Mouse (Mus musculus): ENCODE measurements at regions not wholly inside any gene's neighbourhood (a gene's known extent, or its start where the extent isn't known, plus 50 kb on each side); places are given as distances from the start of the nearest gene placed in this dataset.

DNA sequence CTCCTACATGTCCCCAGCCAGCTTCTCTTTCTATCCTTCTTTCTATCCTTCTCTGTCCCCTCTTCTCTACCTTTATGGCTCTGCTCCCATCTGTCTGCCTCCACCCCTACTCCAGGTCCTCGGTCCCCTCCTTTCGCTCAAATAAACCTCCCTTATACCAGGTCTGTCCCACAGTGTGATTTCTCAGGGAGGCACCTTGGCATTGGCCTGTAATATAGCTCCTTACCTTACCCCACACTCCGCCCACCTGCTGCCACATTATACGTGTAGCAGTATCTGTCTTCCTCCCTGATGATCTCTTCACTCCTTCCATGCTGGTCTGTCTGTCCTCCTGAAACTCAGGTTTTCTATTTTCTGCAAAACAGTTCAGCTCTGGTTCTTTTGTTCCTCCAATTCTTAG, 339.1 kb upstream of the Jmjd1c start:
- WGBS = 81% methylated on average over 4 of the region's 4 CpGs
- H3K4me1 ChIP-seq = no peaks in the 10 kb centered on the region
- no peak for ATAC-seq (ENCODE audit: low FRiP score, low read depth)
- no peak overlapping the region for H3K27ac ChIP-seq
- H3K4me3 ChIP-seq = no peak overlapping the region
- H3K9ac ChIP-seq = no peak overlapping the region
- H3K9me3 ChIP-seq = no peaks in the 10 kb centered on the region
- no peaks in the 10 kb centered on the region for H3K27me3 ChIP-seq (replicated peaks)
- no peaks in the 10 kb centered on the region for H3K36me3 ChIP-seq
- no peak overlapping the region for H3K4me2 ChIP-seq (replicated peaks)

DNA sequence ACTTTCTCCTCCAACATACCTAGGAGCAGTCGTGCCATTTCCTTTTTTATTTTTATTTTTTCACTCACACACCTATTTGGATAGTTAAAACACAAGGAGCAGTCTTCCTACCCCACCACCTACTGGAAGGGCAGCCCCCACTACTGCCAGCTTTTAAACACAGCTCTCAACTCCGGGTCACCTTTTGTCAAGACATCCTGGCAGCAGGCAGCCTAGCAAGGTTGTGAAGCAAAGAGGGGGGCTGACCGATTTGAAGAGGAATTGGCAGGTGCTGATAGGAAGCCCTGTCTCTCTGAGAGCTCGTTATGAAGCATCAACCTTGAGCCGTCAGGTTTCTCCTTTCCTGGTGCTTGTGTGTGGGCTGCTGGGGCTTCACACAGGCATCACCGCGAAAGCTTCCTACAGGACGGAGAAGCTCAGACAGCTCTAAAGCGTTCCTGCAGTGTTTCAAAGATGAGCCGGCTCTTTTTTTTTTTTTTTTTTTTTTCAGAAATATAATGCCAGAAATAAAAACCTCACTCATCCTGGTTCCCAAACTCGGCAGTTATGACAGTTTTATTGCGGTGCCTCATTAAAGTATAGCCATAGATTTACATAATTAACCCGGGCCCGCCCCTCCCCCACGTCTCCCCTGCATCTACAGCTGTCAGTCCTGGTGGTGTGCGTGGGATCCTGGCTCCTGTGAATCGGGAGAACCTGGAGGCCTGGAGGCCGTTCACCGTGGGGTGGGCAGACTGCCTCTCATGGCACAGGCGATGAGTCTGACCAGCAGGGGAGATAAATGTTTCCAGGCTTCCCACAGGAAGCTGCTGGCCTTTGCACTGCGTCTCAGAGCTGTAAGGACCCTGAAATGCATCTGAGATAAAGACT, 325.5 kb upstream of the Jmjd1c start:
- Histone ChIP-seq H3K4me3 (no peak overlapping the region), H3K4me2 (replicated peaks) (peak overlapping the region; percentile 25; the same call in 1 of the 2 replicates), H3K36me3 (no peaks in the 10 kb centered on the region), H3K9ac (no peak overlapping the region), H3K27me3 (replicated peaks) (no peaks in the 10 kb centered on the region), H3K4me1 (peaks cover 5% of the 10 kb centered on the region; the same call in 1 of the 2 replicates), H3K9me3 (peaks cover 10% of the 10 kb centered on the region), H3K27ac (no peak overlapping the region)
- no peak for ATAC-seq (ENCODE audit: low FRiP score, low read depth)
- WGBS = 48% methylated on average over 21 of the region's 21 CpGs

DNA sequence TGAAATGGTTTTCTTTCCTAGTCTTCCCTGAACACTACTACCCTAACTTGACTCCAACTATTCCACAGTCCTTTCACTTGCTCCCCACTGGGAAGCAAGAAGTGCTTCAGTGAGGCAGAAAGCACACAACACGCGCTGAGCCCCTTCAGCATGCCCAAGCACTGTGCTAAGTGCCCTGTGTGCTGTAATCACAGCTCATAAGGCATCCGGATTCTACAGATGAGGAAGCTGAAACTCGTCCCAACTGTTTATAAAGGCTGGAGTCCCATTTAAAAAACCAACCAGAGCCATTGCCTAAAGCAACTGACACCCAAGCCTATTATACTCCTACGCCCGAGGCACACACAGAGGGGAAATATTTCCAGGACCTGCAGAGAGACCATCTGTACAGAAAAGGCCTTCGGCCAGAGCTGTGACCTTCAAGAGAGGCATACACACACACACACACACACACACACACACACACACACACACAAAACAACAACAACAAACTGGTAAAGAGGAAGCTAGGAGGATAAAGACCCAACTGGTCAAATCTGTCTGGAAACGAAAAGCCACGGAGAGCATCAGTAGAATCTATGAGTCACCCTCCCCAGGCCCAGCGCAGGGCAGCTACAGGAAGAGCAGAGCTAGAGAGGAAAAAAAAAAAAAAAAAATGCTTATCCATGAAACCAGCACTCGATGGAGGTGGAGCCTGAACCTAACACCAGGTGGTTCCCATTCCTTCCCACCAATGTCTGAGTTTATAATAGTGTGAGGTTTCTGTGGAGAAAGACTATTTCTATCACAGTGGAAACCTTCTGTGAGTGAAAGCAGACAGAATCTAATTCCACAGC, 315.4 kb upstream of the Jmjd1c start:
- H3K4me3 ChIP-seq = no peak overlapping the region
- H3K4me1 ChIP-seq = no peaks in the 10 kb centered on the region
- no peaks in the 10 kb centered on the region for H3K36me3 ChIP-seq
- no peaks in the 10 kb centered on the region for H3K9me3 ChIP-seq
- no peak for ATAC-seq (ENCODE audit: low FRiP score, low read depth)
- no peak overlapping the region for H3K27ac ChIP-seq
- whole genome bisulfite sequencing = 82% methylated on average over 11 of the region's 11 CpGs
- H3K27me3 ChIP-seq (replicated peaks) = no peaks in the 10 kb centered on the region
- H3K4me2 ChIP-seq (replicated peaks) = no peak overlapping the region
- H3K9ac ChIP-seq = no peak overlapping the region

DNA sequence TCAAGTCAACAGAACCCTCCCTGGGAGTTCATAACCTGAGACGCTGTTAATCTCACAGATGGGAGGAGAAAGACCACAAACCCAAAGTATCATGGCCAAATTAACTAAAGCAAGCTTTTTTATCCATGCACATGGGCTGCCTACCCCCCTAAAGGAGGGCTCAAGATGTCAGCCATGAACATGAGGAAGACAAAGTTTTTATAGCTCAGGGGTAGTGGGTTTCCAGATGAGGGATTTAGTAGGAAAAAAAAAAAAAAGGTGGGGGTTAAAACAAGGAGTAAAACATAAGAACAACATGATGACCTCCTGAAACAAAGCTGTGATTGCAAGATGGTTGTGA, 314.8 kb upstream of the Jmjd1c start:
- no peak for ATAC-seq (ENCODE audit: low FRiP score, low read depth)
- H3K9ac ChIP-seq = no peak overlapping the region
- H3K27ac ChIP-seq = no peak overlapping the region
- no peak overlapping the region for H3K4me3 ChIP-seq
- H3K27me3 ChIP-seq (replicated peaks) = no peaks in the 10 kb centered on the region
- 86% methylated on average over 1 of the region's 1 CpGs for WGBS
- H3K36me3 ChIP-seq = no peaks in the 10 kb centered on the region
- H3K4me2 ChIP-seq (replicated peaks) = no peak overlapping the region
- H3K4me1 ChIP-seq = no peaks in the 10 kb centered on the region
- no peaks in the 10 kb centered on the region for H3K9me3 ChIP-seq

DNA sequence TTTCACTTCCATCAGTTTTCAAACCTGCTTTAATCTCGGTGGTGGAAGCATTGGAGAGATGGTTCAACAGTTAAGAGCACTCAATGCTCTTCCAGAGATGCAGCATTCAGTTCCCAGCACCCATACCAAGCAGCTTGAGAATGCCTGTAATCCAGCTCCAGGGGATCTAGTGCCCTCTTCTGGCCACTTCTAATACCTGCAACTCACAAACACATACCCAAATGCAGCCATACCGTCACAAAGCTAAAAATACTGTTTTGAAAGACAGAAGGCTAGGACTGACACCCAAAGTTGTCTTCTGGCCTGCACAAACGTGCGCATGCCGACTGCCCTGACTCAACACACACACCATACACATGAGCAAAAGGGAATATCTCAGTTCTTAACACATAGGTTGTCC, 313.9 kb upstream of the Jmjd1c start:
- WGBS = 91% methylated on average over 5 of the region's 5 CpGs
- H3K27me3 ChIP-seq (replicated peaks) = no peaks in the 10 kb centered on the region
- no peak overlapping the region for H3K4me2 ChIP-seq (replicated peaks)
- no peaks in the 10 kb centered on the region for H3K9me3 ChIP-seq
- ATAC-seq (ENCODE audit: low FRiP score, low read depth) = no peak
- no peak overlapping the region for H3K9ac ChIP-seq
- H3K36me3 ChIP-seq = no peaks in the 10 kb centered on the region
- no peak overlapping the region for H3K4me3 ChIP-seq
- no peaks in the 10 kb centered on the region for H3K4me1 ChIP-seq
- no peak overlapping the region for H3K27ac ChIP-seq

DNA sequence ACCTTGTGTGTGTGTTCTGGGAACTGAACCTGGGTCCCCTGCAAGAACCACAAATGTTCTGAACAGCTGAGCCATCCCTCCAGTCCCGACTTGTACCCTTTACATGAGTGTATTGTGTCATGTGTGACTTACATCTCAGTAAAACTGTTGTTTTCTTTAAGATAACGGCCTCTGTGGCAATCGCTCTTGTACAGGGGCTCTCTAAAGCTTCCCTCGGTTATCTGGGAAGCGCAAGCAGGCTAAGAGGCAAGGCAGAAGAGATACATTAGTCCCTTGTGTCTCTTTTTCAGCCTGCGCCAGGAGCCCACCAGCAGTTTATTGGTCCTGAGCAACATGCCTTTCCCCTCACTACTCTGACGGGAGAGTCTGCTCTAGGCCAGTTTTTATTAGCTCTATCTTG, 308.1 kb upstream of the Jmjd1c start:
- WGBS = 81% methylated on average over 7 of the region's 7 CpGs
- H3K27me3 ChIP-seq (replicated peaks) = no peaks in the 10 kb centered on the region
- no peaks in the 10 kb centered on the region for H3K4me1 ChIP-seq
- no peak overlapping the region for H3K27ac ChIP-seq
- H3K36me3 ChIP-seq = no peaks in the 10 kb centered on the region
- no peak overlapping the region for H3K4me2 ChIP-seq (replicated peaks)
- no peak for ATAC-seq (ENCODE audit: low FRiP score, low read depth)
- H3K4me3 ChIP-seq = no peak overlapping the region
- no peak overlapping the region for H3K9ac ChIP-seq
- no peaks in the 10 kb centered on the region for H3K9me3 ChIP-seq

DNA sequence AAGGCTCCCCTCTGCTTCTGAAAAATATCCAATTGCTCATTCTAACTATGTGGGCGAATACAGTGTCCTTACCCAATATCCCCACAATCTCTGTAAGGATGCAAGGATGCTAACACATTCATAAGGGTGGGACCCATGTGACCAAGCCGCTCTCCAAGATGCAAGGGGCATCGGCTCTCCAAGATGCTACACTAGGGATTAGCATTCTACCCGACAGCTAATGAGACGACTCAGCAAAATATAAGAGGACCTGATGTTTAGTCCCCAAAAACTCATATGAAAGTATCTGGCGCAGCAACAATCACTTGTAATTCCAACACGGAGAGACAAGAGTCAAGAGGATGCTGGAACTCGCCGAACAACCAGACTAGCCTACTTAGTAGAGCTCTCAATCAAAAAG, 299.6 kb upstream of the Jmjd1c start:
- ATAC-seq (ENCODE audit: low FRiP score, low read depth) = no peak
- WGBS = 95% methylated on average over 9 of the region's 9 CpGs
- no peaks in the 10 kb centered on the region for H3K27me3 ChIP-seq (replicated peaks)

DNA sequence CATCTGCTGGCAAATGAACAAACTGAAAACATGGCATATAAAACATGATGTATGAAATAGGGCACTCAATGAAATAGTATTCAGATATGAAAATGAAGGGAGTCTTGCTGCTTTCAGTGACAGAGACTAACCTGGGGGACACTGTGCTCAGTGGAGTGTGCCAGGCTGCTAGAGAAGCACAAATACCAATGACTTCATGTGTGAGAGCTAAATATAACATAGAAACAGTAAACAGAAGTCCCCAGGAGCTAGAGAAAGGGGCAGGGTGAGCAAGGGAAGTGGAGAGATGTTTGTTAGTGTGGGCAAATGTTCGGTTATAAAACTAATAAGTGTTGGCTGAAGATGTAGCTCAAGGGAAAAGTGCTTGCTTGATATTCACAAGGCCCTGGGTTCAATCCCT, 293.2 kb upstream of the Jmjd1c start:
- ATAC-seq (ENCODE audit: low FRiP score, low read depth) = no peak
- Histone ChIP-seq H3K27ac (no peak overlapping the region), H3K9ac (no peak overlapping the region), H3K36me3 (no peaks in the 10 kb centered on the region), H3K4me2 (replicated peaks) (no peak overlapping the region), H3K4me1 (no peaks in the 10 kb centered on the region), H3K27me3 (replicated peaks) (no peaks in the 10 kb centered on the region), H3K9me3 (0 out of 2 replicates have a peak, but pooled peaks cover 9% of the 10 kb centered on the region), H3K4me3 (no peak overlapping the region)
- 85% methylated on average over 1 of the region's 1 CpGs for WGBS

More for the DNA sequence above, 299.6 kb upstream of the Jmjd1c start:
- Histone ChIP-seq H3K36me3 (no peaks in the 10 kb centered on the region), H3K9ac (no peak overlapping the region), H3K4me2 (replicated peaks) (no peak overlapping the region), H3K4me3 (no peak overlapping the region), H3K4me1 (no peaks in the 10 kb centered on the region), H3K9me3 (no peaks in the 10 kb centered on the region), H3K27ac (no peak overlapping the region)

DNA sequence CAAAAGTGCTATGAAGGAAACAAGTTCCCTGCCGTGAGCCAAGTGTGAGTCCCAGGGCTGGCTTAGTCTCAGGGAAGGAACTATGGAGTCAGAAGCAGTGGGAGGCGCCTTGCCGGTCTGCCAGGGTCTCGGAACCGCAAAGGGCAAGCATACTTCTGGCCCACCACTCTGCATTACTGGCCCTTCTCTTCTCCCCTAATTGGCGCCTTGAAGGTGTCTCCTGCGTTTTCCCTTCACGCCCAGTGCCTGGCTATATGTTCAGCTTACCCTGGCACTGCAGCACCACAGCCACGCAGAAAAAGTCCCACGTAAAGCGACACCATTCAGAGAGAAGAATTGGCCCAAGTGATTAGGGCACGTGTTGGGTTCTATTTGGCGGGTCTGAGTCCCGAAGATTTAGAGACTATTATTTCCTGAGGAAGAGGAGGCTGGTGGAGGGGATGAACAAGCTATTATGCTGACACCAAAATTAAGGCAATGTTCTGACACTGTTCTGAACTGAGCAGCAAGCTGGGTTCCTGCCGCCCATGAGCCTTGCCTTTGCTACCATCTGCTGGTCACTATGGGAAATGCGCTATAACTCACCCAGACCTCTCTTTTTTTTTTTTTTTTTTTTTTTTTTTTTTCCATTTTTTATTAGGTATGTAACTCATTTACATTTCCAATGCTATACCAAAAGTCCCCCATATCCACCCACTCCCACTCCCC, 288.5 kb upstream of the Jmjd1c start:
- Histone ChIP-seq H3K4me3 (no peak overlapping the region), H3K27me3 (replicated peaks) (no peaks in the 10 kb centered on the region), H3K9ac (no peak overlapping the region), H3K4me1 (no peaks in the 10 kb centered on the region), H3K4me2 (replicated peaks) (no peak overlapping the region), H3K36me3 (no peaks in the 10 kb centered on the region), H3K9me3 (0 out of 2 replicates have a peak, but pooled peaks cover 9% of the 10 kb centered on the region), H3K27ac (no peak overlapping the region)
- 50% methylated on average over 16 of the region's 16 CpGs for WGBS
- peak; percentile 58; the same call in 1 of the 2 replicates for ATAC-seq (ENCODE audit: low FRiP score, low read depth)

DNA sequence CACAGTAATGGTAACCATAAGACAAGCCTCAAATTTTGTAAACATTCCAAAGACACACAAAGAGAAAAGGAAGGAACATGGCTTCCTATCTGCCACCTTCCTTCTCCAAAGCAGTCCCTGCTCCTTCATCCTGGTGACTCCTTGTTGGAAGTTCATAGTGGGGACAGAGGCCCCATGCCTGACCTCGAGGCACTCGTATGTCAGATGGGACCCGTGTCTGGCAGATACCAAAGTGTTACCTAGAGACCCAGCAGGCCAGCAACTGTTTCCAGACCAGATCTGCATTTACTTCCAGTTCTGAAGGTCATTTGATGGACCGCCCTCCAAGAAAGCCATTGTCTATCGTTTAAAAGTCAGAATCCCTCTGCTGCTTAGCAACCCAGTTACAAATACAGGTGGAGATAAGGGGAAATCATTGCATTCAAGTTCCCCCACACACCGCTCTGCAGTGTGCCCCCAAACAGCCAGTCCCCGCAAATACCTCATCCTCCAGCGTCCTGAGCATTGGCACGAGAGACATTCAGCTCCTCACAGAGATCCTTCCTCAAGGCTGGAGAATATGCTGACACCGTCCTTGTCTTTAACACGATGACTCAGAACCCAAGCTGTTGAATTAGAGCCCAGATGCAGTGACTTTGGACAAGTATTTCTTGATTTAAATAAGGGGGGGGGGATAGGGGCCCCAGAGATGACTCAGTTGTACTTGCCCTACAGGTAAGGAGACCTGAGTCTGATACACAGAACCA, 283.2 kb upstream of the Jmjd1c start:
- Histone ChIP-seq H3K27me3 (replicated peaks) (no peaks in the 10 kb centered on the region), H3K9ac (no peak overlapping the region), H3K27ac (no peak overlapping the region), H3K36me3 (no peaks in the 10 kb centered on the region), H3K4me2 (replicated peaks) (no peak overlapping the region), H3K4me3 (no peak overlapping the region), H3K4me1 (no peaks in the 10 kb centered on the region), H3K9me3 (no peaks in the 10 kb centered on the region)
- WGBS = 88% methylated on average over 11 of the region's 11 CpGs
- ATAC-seq (ENCODE audit: low FRiP score, low read depth) = no peak

DNA sequence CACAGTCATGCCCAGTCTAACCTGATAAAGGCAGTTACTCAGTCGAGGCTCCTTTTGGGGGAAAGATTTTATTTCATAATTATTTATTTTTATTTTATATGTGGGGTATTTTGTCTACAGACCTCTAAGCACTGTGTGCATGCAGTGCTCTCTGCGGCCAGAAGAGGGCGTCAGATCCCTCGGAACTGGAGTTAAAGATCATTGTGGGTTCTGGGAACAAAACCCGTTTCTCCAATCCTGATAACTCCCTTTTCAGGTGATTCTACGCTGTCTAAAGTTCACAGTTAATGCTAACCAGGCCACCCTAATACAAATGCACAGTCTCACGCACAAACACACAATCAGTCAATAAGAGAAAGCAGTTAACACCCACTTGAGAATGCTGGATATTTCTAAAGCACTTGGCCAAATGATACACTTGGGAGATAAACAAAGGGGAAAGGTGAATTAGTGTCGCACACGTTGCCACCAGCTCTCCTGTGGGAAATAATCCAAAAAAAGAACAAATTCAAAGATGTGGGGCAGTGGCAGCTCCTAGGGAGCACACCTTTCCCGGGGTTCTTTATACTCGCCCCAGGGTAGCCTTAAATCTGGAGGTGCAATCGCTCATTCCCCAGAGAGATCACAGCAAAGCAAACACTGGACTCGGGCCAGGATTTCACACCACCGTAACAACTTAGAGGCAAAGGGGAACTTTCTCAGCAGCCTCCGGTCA, 281.9 kb upstream of the Jmjd1c start:
- no peak overlapping the region for H3K4me3 ChIP-seq

More for the DNA sequence above, 281.9 kb upstream of the Jmjd1c start:
- Histone ChIP-seq H3K27me3 (replicated peaks) (no peaks in the 10 kb centered on the region), H3K36me3 (no peaks in the 10 kb centered on the region), H3K9me3 (no peaks in the 10 kb centered on the region), H3K4me1 (no peaks in the 10 kb centered on the region), H3K9ac (no peak overlapping the region), H3K4me2 (replicated peaks) (peak overlapping the region; percentile 40), H3K27ac (no peak overlapping the region)
- WGBS = 14% methylated on average over 15 of the region's 15 CpGs
- ATAC-seq (ENCODE audit: low FRiP score, low read depth) = peak; percentile 26; the same call in 1 of the 2 replicates
